Mouse (Mus musculus): ENCODE data around the gene Nipal3. TPM values are rescaled to one million over a fixed set of nuclear protein-coding genes. Genes with fewer than 3 reads are reported as not detected.
A peak's percentile ranks its signal among the peaks of the same experiment; 100 is the strongest.

The Nipal3 gene
- 4.1 and 5.2 TPM in 2 replicates for polyA plus RNA-seq (2015; fragmentation: Nextera tagmentation; extraction: Ambion mirVana)

DNA sequence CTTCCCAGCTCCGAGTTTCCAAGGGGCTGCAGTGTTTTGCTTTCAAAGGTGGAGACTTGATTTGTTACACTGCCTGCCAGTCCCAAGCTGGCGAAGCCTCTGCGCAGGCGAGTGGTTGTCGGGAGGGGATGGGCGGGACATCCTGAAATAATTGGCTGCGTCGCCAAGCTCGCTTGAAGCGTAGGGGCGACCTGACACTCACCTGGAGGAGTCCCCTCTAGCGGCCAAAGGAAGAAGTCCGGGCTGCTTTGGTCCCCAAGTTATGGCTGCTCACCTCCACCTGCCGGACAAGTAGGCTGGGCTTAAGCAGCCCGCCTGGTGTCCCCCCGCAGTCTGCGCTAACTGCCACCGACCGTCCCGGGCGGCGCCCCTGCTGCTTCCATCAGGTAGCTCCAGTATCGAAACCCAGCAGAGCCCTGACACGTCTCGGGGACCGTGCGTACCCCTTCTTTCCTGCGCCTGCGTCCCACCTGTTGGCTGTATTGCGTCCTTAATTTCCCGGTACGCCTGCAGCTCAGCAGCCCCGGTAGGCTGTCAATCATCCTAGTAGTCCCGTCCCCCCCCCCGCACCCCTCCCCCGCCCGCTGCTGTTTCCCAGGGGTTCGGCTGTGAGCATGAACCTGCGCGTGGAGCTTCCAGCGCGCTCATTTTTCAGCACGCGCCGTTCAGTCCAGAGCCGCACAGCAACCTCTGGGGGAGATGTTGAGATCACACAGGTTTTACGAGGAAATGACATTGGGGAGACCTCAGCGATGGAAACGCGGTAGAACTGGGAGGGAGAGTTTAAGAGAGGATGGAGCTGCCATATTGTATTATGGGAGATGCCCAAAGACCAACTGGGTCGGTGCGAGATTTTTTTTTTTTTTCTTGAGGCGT lies at the start of gene Nipal3, which contains the start of gene Stpg1:
Gene Nipal3 (minus strand): TSS at position 518 of the 876 bp plus-strand sequence.
Gene Stpg1 (plus strand): TSS at position 270 of the 876 bp plus-strand sequence.
- WGBS: under 1% methylated on average over 53 of the region's 53 CpGs
- no peaks in the 10 kb centered on the region for H3K9me3 ChIP-seq (replicated peaks)
- H3K4me3 ChIP-seq: peak within 1 kb of the TSS; percentile 65
- H3K27ac ChIP-seq: peak within 1 kb of the TSS; percentile 53
- ATAC-seq (replicated peaks; ENCODE audit: insufficient number of reproducible peaks, insufficient read depth, low FRiP score, low read depth): peak; percentile 93
- H3K36me3 ChIP-seq: peaks cover 5% of the 10 kb centered on the region; the same call in 1 of the 2 replicates
- peaks cover 17% of the 10 kb centered on the region for H3K4me1 ChIP-seq (replicated peaks)
- H3K4me2 ChIP-seq: peak within 1 kb of the TSS; percentile 81
- peak within 1 kb of the TSS; percentile 63 for H3K9ac ChIP-seq
- H3K27me3 ChIP-seq: no peaks in the 10 kb centered on the region

DNA sequence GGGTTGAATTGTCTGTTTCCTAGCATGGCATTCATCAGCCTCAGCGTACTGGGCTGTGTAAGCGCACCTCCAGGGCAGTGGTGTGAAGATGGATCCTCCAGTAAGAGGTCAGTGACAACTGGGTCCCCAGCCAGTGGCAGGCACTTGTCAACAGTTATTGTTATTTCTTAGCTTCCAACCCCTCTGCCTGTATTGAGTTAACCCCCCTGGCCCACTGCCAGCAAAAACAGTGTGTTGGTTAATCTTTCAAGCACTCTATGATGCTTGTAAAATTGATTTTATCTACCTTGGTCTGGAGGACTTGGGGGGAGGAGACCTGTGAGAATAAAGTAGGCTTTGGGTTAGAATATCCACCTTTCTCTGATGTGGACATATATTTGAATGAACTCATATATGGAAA lies 49.4 kb upstream of the Nipal3 start:
- Histone ChIP-seq H3K27me3 (no peaks in the 10 kb centered on the region), H3K27ac (peak overlapping the region; percentile 58), H3K4me3 (no peak overlapping the region), H3K4me2 (0 out of 2 replicates have a peak overlapping the region, but pooled peaks have one; percentile 54), H3K36me3 (no peaks in the 10 kb centered on the region), H3K9ac (no peak overlapping the region), H3K9me3 (replicated peaks) (no peaks in the 10 kb centered on the region), H3K4me1 (replicated peaks) (peaks cover 57% of the 10 kb centered on the region)
- ATAC-seq (replicated peaks; ENCODE audit: insufficient number of reproducible peaks, insufficient read depth, low FRiP score, low read depth): no peak
- 40% methylated on average over 2 of the region's 2 CpGs for WGBS

DNA sequence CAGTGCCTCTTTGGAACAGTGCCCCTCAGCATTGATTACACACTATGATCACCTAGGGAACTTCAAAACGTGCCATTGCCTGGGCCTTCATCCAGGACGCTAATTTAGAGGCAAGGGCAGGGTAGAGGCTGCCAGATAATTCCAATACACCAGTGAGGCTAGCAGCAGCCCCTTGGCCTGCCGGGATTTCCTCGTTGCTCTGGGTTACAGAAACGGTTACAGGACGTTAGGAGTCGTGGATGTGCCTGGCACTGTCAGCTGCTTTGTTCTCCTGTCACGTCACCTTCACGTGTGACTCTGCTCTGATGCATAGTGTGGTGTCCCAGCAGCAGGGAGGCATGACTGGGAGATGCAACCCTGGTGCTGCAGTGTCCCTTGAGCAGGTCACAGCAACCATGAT lies 45.2 kb upstream of the Nipal3 start:
- WGBS: 69% methylated on average over 9 of the region's 9 CpGs
- H3K4me2 ChIP-seq: no peak overlapping the region
- ATAC-seq (replicated peaks; ENCODE audit: insufficient number of reproducible peaks, insufficient read depth, low FRiP score, low read depth): no peak
- peaks cover 18% of the 10 kb centered on the region for H3K4me1 ChIP-seq (replicated peaks)
- H3K36me3 ChIP-seq: no peaks in the 10 kb centered on the region
- H3K27ac ChIP-seq: no peak overlapping the region
- H3K9ac ChIP-seq: no peak overlapping the region
- H3K27me3 ChIP-seq: no peaks in the 10 kb centered on the region
- H3K9me3 ChIP-seq (replicated peaks): no peaks in the 10 kb centered on the region
- no peak overlapping the region for H3K4me3 ChIP-seq

DNA sequence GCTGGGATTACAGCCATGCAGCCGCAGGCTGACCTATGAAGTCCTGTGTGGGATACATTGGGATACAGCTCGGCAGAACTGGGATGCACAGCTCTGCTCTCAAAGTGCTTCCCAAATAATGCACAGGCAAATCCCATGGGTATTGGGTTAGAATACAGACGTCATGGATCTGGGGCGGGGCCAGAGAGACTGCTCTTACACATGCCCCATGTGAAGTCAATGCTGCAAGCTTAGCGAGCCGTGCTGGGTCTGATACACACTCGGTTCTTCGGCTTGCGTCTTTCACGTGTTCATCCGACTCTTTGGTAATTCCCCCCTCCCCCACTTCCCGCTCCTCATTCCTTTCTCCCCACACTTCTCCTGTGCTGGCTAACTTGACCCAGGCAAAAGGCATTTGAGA lies 44.2 kb upstream of the Nipal3 start:
- no peaks in the 10 kb centered on the region for H3K9me3 ChIP-seq (replicated peaks)
- H3K27ac ChIP-seq: no peak overlapping the region
- H3K4me1 ChIP-seq (replicated peaks): peaks cover 8% of the 10 kb centered on the region
- WGBS: 81% methylated on average over 12 of the region's 12 CpGs
- no peak overlapping the region for H3K4me2 ChIP-seq
- no peak overlapping the region for H3K9ac ChIP-seq
- H3K27me3 ChIP-seq: no peaks in the 10 kb centered on the region
- ATAC-seq (replicated peaks; ENCODE audit: insufficient number of reproducible peaks, insufficient read depth, low FRiP score, low read depth): no peak
- H3K36me3 ChIP-seq: no peaks in the 10 kb centered on the region
- no peak overlapping the region for H3K4me3 ChIP-seq

DNA sequence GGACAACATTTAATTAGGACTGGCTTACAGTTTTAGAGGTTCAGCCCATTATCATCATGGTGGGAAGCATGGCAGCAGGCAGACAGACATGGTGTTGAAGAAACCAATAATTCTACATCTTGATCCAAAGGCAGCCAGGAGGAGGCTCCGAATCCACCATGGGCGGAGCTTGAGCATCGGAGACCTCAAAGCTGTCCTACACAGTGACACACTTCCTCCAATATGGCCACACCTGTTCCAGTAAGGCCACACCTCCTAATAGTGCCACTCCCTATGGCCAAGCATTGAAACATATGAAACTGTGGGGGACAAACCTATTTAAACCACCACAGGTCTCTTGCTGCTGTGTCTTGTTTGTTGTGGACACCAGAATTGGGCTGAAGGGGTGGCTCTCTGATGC lies 40.2 kb upstream of the Nipal3 start:
- H3K4me2 ChIP-seq: no peak overlapping the region
- H3K27ac ChIP-seq: no peak overlapping the region
- no peak overlapping the region for H3K9ac ChIP-seq
- H3K27me3 ChIP-seq: no peaks in the 10 kb centered on the region
- no peak for ATAC-seq (replicated peaks; ENCODE audit: insufficient number of reproducible peaks, insufficient read depth, low FRiP score, low read depth)
- H3K36me3 ChIP-seq: no peaks in the 10 kb centered on the region
- H3K4me1 ChIP-seq (replicated peaks): no peaks in the 10 kb centered on the region
- 97% methylated on average over 3 of the region's 3 CpGs for WGBS
- H3K4me3 ChIP-seq: no peak overlapping the region
- H3K9me3 ChIP-seq (replicated peaks): no peaks in the 10 kb centered on the region

DNA sequence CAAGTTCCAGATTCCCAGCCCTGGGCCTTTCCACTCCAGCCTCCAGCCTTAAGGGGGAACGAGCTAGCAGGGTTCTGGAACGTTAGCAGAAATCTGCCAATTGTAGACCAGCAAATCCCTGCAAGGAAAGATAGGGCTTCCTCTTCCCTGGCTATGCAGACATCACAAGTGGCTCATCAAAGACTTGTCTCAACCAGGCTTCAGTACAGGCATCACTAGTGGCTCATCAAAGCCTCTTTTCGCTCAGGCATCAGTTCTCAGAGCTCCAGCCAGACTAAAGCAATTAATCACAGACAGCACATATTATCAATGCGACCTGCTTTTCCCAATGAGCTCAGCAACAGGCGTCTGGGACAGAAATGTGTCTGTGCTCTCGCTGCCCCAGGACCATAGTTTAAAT lies 38.2 kb upstream of the Nipal3 start:
- H3K9me3 ChIP-seq (replicated peaks): no peaks in the 10 kb centered on the region
- H3K4me3 ChIP-seq: no peak overlapping the region
- H3K36me3 ChIP-seq: no peaks in the 10 kb centered on the region
- WGBS: 70% methylated on average over 6 of the region's 6 CpGs
- H3K27me3 ChIP-seq: no peaks in the 10 kb centered on the region
- no peaks in the 10 kb centered on the region for H3K4me1 ChIP-seq (replicated peaks)
- H3K27ac ChIP-seq: no peak overlapping the region
- no peak overlapping the region for H3K4me2 ChIP-seq
- H3K9ac ChIP-seq: no peak overlapping the region
- no peak for ATAC-seq (replicated peaks; ENCODE audit: insufficient number of reproducible peaks, insufficient read depth, low FRiP score, low read depth)

DNA sequence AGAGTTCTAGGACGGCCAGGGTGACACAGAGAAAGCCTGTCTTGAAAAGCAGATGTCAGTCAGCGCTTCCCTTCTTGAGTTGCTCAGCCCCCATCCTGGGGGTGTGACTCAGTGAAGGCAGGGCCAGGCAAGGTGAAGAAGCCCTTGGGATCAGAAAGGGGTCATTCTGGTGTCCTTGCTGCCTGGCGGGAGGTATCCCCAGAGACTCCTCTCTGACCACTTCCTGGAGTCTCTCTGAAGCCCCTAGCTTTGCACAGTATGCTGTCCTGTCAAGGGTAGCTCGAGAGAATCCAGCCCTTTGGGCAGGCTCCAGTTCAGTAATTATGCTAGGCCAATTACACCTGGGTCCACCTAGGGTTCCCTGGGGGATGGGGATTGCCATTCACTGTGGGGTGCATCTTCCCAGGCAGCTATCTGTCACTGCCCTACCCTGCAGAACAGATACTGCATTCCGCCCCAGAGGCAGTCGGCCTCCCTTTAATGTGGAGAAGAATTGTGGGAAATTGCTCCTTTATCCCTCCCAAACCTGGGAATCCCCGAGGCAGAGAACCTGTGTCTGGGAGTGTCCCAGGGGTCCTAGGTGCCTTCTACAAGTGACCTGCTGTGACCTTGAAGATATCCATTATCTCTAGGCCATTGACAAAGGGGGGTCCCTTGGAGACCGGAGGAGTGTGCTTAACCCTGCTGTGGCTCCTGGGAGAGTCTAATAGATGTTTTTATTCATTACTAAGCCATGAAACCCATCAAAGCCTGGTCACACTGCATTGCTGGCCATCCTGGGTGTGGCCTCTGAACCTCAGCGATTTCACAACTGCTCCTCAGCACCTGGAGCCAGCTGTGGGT lies 37.2 kb upstream of the Nipal3 start:
- no peaks in the 10 kb centered on the region for H3K36me3 ChIP-seq
- no peak for ATAC-seq (replicated peaks; ENCODE audit: insufficient number of reproducible peaks, insufficient read depth, low FRiP score, low read depth)
- H3K9me3 ChIP-seq (replicated peaks): no peaks in the 10 kb centered on the region
- H3K4me1 ChIP-seq (replicated peaks): no peaks in the 10 kb centered on the region
- H3K4me2 ChIP-seq: no peak overlapping the region
- no peak overlapping the region for H3K27ac ChIP-seq
- no peaks in the 10 kb centered on the region for H3K27me3 ChIP-seq
- no peak overlapping the region for H3K9ac ChIP-seq
- H3K4me3 ChIP-seq: no peak overlapping the region
- WGBS: 52% methylated on average over 9 of the region's 9 CpGs

DNA sequence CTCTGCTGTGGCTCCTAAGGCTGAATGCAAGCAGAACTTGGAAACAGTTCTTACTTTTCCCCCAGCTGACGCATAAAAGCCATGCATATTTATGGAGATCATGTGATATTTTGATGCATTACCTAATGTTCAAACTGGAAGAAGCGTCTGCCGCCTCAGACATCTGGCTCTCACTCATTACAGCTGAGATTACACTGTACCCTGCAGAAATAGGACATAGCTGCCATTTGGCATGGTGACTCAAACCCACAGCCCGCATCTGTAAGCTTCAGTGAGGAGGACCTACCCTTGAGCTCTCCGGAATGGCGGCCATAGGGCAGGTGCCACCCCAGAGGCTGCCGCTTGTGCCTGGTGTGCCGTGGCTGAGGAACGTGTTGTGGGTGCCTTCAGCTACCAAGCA lies 36.4 kb upstream of the Nipal3 start:
- WGBS: 90% methylated on average over 9 of the region's 9 CpGs
- no peak overlapping the region for H3K27ac ChIP-seq
- no peaks in the 10 kb centered on the region for H3K4me1 ChIP-seq (replicated peaks)

DNA sequence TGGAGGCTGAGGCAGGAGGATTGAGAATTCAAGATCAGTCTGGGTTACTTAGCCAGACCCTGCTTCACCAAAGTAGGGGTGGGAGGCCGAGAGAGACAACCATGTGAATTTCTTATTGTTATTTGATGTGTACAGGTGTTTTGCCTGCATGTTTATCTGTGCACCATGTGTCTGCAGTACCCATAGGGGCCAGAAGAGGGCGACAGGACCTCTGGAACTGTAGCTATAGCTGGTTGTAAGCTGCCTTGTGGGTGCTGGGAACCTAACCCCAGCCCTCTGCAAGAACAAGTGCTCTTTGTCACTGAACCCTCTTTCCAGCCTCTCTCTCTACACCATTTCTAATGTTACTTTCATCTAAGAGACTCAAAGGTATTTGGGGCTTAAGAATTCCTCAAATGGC lies 35.4 kb upstream of the Nipal3 start:
- 63% methylated on average over 2 of the region's 2 CpGs for WGBS
- ATAC-seq (replicated peaks; ENCODE audit: insufficient number of reproducible peaks, insufficient read depth, low FRiP score, low read depth): no peak
- Histone ChIP-seq H3K4me2 (no peak overlapping the region), H3K36me3 (no peaks in the 10 kb centered on the region), H3K4me1 (replicated peaks) (no peaks in the 10 kb centered on the region; the same call in 1 of the 2 replicates), H3K4me3 (no peak overlapping the region), H3K27me3 (peaks cover 7% of the 10 kb centered on the region; the same call in 1 of the 2 replicates), H3K9me3 (replicated peaks) (no peaks in the 10 kb centered on the region), H3K9ac (no peak overlapping the region), H3K27ac (no peak overlapping the region)

More for the DNA sequence above, 36.4 kb upstream of the Nipal3 start:
- H3K36me3 ChIP-seq: no peaks in the 10 kb centered on the region
- ATAC-seq (replicated peaks; ENCODE audit: insufficient number of reproducible peaks, insufficient read depth, low FRiP score, low read depth): no peak
- no peak overlapping the region for H3K4me3 ChIP-seq
- H3K4me2 ChIP-seq: no peak overlapping the region
- no peaks in the 10 kb centered on the region for H3K9me3 ChIP-seq (replicated peaks)
- no peaks in the 10 kb centered on the region for H3K27me3 ChIP-seq
- no peak overlapping the region for H3K9ac ChIP-seq

DNA sequence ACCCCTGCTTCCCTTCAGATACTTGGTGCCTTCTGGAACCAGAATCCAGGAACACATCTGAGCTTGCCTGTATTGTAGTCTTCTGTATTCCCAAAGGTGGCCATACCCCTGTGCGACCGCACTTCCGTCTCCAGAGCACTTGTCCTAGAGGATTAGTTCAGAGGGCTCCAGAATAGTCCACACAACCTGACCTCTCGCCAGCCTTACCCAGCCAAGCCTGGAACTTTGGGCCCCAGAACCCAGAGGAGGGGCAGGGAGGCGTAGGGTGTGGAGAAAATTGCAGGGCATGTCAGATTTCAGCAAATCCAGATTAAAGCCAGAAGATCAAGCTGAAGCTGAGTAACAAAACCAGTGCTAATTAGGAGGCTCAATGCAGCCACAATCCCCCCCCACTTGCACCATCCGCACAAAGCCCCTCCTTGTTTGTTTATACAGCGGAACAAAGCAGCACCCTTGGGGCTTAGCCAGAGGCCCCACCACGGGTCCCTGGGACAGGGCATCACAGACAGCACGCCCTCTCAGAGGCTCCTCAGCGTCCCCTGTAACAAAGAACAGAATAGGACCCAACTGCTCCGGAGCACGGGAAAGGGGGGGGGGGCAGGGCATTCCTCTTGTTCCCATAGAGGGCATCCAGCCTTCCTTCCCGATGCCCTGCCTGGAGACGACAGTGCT lies 31.3 kb upstream of the Nipal3 start:
- H3K4me3 ChIP-seq: no peak overlapping the region
- no peak overlapping the region for H3K4me2 ChIP-seq
- ATAC-seq (replicated peaks; ENCODE audit: insufficient number of reproducible peaks, insufficient read depth, low FRiP score, low read depth): 0 out of 2 replicates have a peak, but pooled peaks have one; percentile 17
- no peaks in the 10 kb centered on the region; the same call in 1 of the 2 replicates for H3K4me1 ChIP-seq (replicated peaks)
- no peaks in the 10 kb centered on the region for H3K9me3 ChIP-seq (replicated peaks)
- H3K9ac ChIP-seq: no peak overlapping the region
- H3K36me3 ChIP-seq: no peaks in the 10 kb centered on the region
- H3K27ac ChIP-seq: no peak overlapping the region
- WGBS: 47% methylated on average over 14 of the region's 14 CpGs
- peaks cover 12% of the 10 kb centered on the region; the same call in 1 of the 2 replicates for H3K27me3 ChIP-seq

DNA sequence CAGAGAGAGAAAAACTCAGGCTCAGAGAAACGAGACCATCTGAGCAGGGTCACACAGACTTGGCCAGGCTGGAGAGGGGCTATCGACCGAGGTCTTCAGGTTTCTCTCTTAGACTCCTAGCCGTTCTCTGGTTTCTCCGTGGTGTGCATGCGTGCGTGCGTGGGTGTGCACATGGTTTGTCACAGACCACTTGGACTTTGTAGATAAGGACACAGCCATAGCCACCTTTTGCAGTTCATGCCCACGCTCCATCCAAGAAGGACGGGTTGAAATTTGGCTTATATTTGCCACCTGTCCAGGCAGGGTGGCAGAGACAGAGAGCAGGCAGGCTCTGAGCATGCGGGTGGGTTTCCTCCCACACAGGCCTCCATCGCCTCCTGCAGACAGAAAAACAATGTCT lies 30.2 kb upstream of the Nipal3 start:
- Histone ChIP-seq H3K27ac (no peak overlapping the region), H3K9ac (no peak overlapping the region)
- 63% methylated on average over 12 of the region's 12 CpGs for WGBS

More for the DNA sequence above, 30.2 kb upstream of the Nipal3 start:
- Histone ChIP-seq H3K4me2 (no peak overlapping the region), H3K9me3 (replicated peaks) (no peaks in the 10 kb centered on the region), H3K27me3 (peaks cover 12% of the 10 kb centered on the region; the same call in 1 of the 2 replicates), H3K36me3 (no peaks in the 10 kb centered on the region), H3K4me3 (no peak overlapping the region), H3K4me1 (replicated peaks) (no peaks in the 10 kb centered on the region; the same call in 1 of the 2 replicates)
- ATAC-seq (replicated peaks; ENCODE audit: insufficient number of reproducible peaks, insufficient read depth, low FRiP score, low read depth): no peak
